Mouse (Mus musculus) cerebellum, adult 2 months (tissue): Measurements from ENCODE around the gene Ccnl1. TPM values are rescaled to one million over a fixed set of nuclear protein-coding genes. Genes with fewer than 3 reads are reported as not detected.
A peak's percentile ranks its signal among the peaks of the same experiment; 100 is the strongest.

Source experiments
- DNase-seq, 2 experiments: peaks; one replicate each; pipeline ENCODE4 v3.0.0; 2021
- H3K27ac ChIP-seq: fragments of 200-500 bp; 2 replicates; pipeline ENCODE4 v1.5.1; 2012; ENCODE audit warnings: low read length, control low read depth, inconsistent platforms; ENCODE audit not compliant: insufficient read depth
- H3K27me3 ChIP-seq: fragments of 200-500 bp; 2 replicates; pipeline ENCODE4 v1.6.1; 2012; ENCODE audit warnings: inconsistent platforms, mild to moderate bottlenecking, low read length, moderate library complexity; ENCODE audit not compliant: control insufficient read depth, insufficient read depth
- H3K4me1 ChIP-seq: fragments of 200-500 bp; 2 replicates; pipeline ENCODE4 v1.6.1; 2011; ENCODE audit warnings: low read length; ENCODE audit not compliant: control insufficient read depth, insufficient read depth
- H3K4me3 ChIP-seq: fragments of 200-500 bp; replicated peaks from 2 replicates; pipeline ENCODE3; 2011; ENCODE audit warnings: mild to moderate bottlenecking, low read depth, low read length, control low read depth; ENCODE audit not compliant: insufficient read depth
- CTCF ChIP-seq: fragments of 200-500 bp; IDR thresholded peaks from 2 replicates; pipeline ENCODE4 v1.5.1; 2011; ENCODE audit warnings: low read depth, mild to moderate bottlenecking, control low read depth, low read length, moderate library complexity, borderline replicate concordance; ENCODE audit not compliant: insufficient read depth
- POLR2A ChIP-seq: fragments of 200-500 bp; IDR thresholded peaks from 2 replicates; pipeline ENCODE4 v1.6.1; 2011; ENCODE audit warnings: low read length, control low read depth, borderline replicate concordance; ENCODE audit not compliant: insufficient read depth
- WGBS: fragments of 180-500 bp; shearing (Covaris S2); methylation state at CpG from one replicate; pipeline ENCODE4 v1.1.7; 2018; 5-methylcytosine and 5-hydroxymethylcytosine counted together
- polyA plus RNA-seq: library from polyadenylated mRNA; depleted of rRNA; stranded (reverse); fragments of >200 nt; gene quantifications from 2 replicates; pipeline ENCODE4 v1.2.3, GENCODE M21; 2012; rRNA removed

The Ccnl1 gene
- 85.6 and 96.7 TPM in 2 replicates for polyA plus RNA-seq

GRCm38 (mm10) chr3:65958102-65958839 lies at the start of gene Ccnl1:
Gene Ccnl1 (minus strand): TSS chr3:65958249.
- peak; percentile 96 to 98 for DNase-seq
- H3K4me3 ChIP-seq = peak within 1 kb of the TSS; percentile 93
- no peaks in the 10 kb centered on the region for H3K27me3 ChIP-seq
- under 1% methylated on average over 70 of the region's 70 CpGs for WGBS
- H3K27ac ChIP-seq = peak within 1 kb of the TSS; percentile 92
- peaks cover 3% of the 10 kb centered on the region; the same call in 1 of the 2 replicates for H3K4me1 ChIP-seq
- no peak for TF ChIP-seq CTCF
- peak; percentile 93 for TF ChIP-seq POLR2A

DNA sequence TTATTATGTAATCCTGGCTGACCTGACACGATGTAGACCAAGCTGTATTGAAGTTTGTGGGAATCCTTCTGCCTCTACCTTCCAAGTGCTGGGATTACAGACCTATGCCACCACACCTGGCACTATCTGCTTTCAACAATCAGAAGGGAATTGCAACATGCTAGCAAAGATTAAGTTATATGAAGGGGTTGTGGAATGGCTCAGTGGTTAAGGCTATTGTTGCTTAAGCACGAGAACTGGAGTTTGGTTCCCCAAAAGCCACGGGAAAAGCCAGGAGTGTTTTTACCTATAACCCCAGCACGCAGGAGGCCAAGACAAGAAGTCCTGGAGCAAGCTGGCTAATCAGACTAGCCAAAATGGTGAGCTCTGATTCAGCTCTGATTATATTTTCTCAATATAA lies 46.9 kb upstream of the Ccnl1 start:
- Histone ChIP-seq H3K4me3 (no peak overlapping the region), H3K4me1 (no peaks in the 10 kb centered on the region), H3K27ac (no peak overlapping the region), H3K27me3 (no peaks in the 10 kb centered on the region)
- TF ChIP-seq POLR2A (no peak), CTCF (no peak)
- WGBS = 84% methylated on average over 4 of the region's 4 CpGs
- DNase-seq = no peak

- no peak for DNase-seq
- no peak for TF ChIP-seq POLR2A
- TF ChIP-seq CTCF = no peak
- Histone ChIP-seq H3K4me1 (no peaks in the 10 kb centered on the region), H3K27me3 (no peaks in the 10 kb centered on the region), H3K4me3 (no peak overlapping the region), H3K27ac (no peak overlapping the region)
- 61% methylated on average over 7 of the region's 7 CpGs for WGBS
These were observed 46.3 kb upstream of the Ccnl1 start for GRCm38 (mm10) chr3:66004220-66004951.

DNA sequence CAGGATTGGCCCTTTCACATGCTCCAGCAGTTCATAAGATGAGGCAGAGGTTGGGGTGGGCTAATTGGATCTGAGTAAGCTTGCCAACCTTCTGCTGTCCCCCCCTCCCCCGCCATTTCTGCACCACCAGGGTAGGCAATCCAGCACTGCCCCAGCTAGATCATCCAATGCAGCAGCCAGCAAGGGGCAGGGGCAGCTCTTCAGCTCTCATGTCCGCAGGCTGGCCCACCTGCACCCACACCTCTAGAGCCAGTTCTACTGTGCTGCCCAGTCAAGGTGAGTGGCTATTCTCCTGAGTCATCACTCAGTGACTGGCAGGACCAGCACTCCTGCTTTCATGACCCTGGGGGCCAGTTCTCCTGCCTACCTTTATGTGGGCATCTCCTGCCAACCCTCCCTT lies 42.4 kb upstream of the Ccnl1 start:
- 83% methylated on average over 2 of the region's 2 CpGs for WGBS
- Histone ChIP-seq H3K4me3 (no peak overlapping the region), H3K27ac (no peak overlapping the region), H3K27me3 (no peaks in the 10 kb centered on the region), H3K4me1 (no peaks in the 10 kb centered on the region)
- DNase-seq = no peak
- no peak for TF ChIP-seq CTCF
- TF ChIP-seq POLR2A = no peak

DNA sequence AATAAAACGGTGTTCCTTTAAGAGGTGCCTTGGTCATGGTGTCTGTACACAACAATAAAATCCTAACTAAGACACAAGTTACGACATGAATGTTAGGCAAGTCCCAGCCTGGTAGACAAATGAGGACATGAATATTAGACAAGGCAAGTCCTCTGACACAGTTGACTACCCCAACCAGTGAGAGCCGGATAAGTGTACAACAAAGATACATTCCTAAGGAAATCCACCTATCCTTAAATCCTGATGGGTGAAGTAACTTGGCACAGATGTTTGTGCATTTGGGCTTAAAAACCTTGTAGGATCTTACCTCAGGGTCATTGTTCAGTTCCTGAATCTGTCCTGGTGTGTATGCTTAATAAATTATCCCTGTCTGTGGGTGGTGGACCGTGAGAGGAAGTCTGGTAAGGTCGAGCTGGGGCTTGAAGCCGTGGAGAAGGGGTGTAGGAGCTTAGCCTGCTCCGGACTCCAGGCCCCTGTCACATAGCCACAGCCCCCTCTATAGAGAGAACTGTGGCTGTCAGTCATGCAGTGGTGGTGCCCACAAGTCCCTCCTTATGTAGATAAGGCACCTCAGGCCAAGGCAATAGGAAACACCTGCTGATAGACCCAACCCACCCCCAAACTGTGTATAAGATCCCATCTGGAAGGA lies 39.4 kb upstream of the Ccnl1 start:
- peaks cover 2% of the 10 kb centered on the region; the same call in 1 of the 2 replicates for H3K4me1 ChIP-seq
- no peak for TF ChIP-seq CTCF
- TF ChIP-seq POLR2A = no peak
- H3K27ac ChIP-seq = no peak overlapping the region
- DNase-seq = no peak
- 74% methylated on average over 7 of the region's 7 CpGs for WGBS
- H3K4me3 ChIP-seq = no peak overlapping the region
- no peaks in the 10 kb centered on the region for H3K27me3 ChIP-seq

GRCm38 (mm10) chr3:65992395-65993340 lies 34.6 kb upstream of the Ccnl1 start:
- peak; percentile 20 to 59 for DNase-seq

GRCm38 (mm10) chr3:65990957-65991646 lies 33.1 kb upstream of the Ccnl1 start:
- Histone ChIP-seq H3K27me3 (no peaks in the 10 kb centered on the region), H3K4me1 (peaks cover 2% of the 10 kb centered on the region; the same call in 1 of the 2 replicates), H3K4me3 (no peak overlapping the region), H3K27ac (no peak overlapping the region)
- TF ChIP-seq CTCF = peak; percentile 21; the same call in 1 of the 2 replicates
- no peak for TF ChIP-seq POLR2A
- WGBS = 19% methylated on average over 3 of the region's 3 CpGs
- peak; percentile 22 to 57 for DNase-seq

More at GRCm38 (mm10) chr3:65992395-65993340, 34.6 kb upstream of the Ccnl1 start:
- Histone ChIP-seq H3K27ac (0 out of 2 replicates have a peak overlapping the region, but pooled peaks have one; percentile 7), H3K27me3 (no peaks in the 10 kb centered on the region), H3K4me1 (peaks cover 2% of the 10 kb centered on the region; the same call in 1 of the 2 replicates), H3K4me3 (no peak overlapping the region)
- no peak for TF ChIP-seq POLR2A
- no peak for TF ChIP-seq CTCF
- WGBS = 31% methylated on average over 11 of the region's 11 CpGs
